Mouse (Mus musculus) intestine, embryonic 16.5 days (tissue): ENCODE results near the gene P4hb. TPM values are rescaled to one million over a fixed set of nuclear protein-coding genes. Genes with fewer than 3 reads are reported as not detected.
A peak's percentile ranks its signal among the peaks of the same experiment; 100 is the strongest.

ENCODE experiments used
- ATAC-seq: fragments of 200-750 bp; cut with Nextera tagmentation; 2 replicates; pipeline ENCODE4 v1.8.0; 2017; ENCODE audit warnings: moderate TSS enrichment, moderate library complexity
- H3K27ac ChIP-seq: fragments of 300-500 bp; sonication (generic); 2 replicates; pipeline ENCODE4 v1.5.1; 2014; ENCODE audit warnings: mild to moderate bottlenecking, low read length
- H3K27me3 ChIP-seq: fragments of 300-500 bp; sonication (generic); replicated peaks from 2 replicates; pipeline ENCODE4 v1.6.1; 2014; ENCODE audit warnings: low read length, control low read depth, mixed read lengths; ENCODE audit not compliant: control insufficient read depth, insufficient read depth
- H3K36me3 ChIP-seq: fragments of 300-500 bp; sonication (generic); 2 replicates; pipeline ENCODE4 v1.6.1; 2014; ENCODE audit warnings: low read length, control low read depth; ENCODE audit not compliant: control insufficient read depth, insufficient read depth
- H3K4me1 ChIP-seq: fragments of 300-500 bp; sonication (generic); 2 replicates; pipeline ENCODE4 v1.6.1; 2014; ENCODE audit warnings: low read length, control low read depth, mixed read lengths; ENCODE audit not compliant: control insufficient read depth, insufficient read depth
- H3K4me2 ChIP-seq: fragments of 300-500 bp; sonication (generic); 2 replicates; pipeline ENCODE4 v1.6.1; 2014; ENCODE audit warnings: low read depth, low read length, control low read depth
- H3K4me3 ChIP-seq: fragments of 300-500 bp; sonication (generic); 2 replicates; pipeline ENCODE4 v1.5.1; 2014; ENCODE audit warnings: mild to moderate bottlenecking, low read length
- H3K9ac ChIP-seq: fragments of 300-500 bp; sonication (generic); 2 replicates; pipeline ENCODE4 v1.6.1; 2014; ENCODE audit warnings: low read depth, low read length
- H3K9me3 ChIP-seq: fragments of 300-500 bp; sonication (generic); 2 replicates; pipeline ENCODE4 v1.6.1; 2016; ENCODE audit warnings: low read length, control low read depth; ENCODE audit not compliant: control insufficient read depth
- WGBS: fragments of 180-500 bp; shearing (Covaris S2); extraction: QIAGEN DNeasy Blood & Tissue Kit; methylation state at CpG from one replicate; pipeline ENCODE4 v1.1.7; 2014; 5-methylcytosine and 5-hydroxymethylcytosine counted together
- polyA plus RNA-seq: library from polyadenylated mRNA; unstranded; fragments of >200 nt; fragmentation: Nextera tagmentation; extraction: Ambion mirVana; gene quantifications from 2 replicates; pipeline ENCODE4 v1.2.1, GENCODE M21; 2015

Gene P4hb
- polyA plus RNA-seq, 1 experiment from 2014 or later, result 1,365 TPM

DNA sequence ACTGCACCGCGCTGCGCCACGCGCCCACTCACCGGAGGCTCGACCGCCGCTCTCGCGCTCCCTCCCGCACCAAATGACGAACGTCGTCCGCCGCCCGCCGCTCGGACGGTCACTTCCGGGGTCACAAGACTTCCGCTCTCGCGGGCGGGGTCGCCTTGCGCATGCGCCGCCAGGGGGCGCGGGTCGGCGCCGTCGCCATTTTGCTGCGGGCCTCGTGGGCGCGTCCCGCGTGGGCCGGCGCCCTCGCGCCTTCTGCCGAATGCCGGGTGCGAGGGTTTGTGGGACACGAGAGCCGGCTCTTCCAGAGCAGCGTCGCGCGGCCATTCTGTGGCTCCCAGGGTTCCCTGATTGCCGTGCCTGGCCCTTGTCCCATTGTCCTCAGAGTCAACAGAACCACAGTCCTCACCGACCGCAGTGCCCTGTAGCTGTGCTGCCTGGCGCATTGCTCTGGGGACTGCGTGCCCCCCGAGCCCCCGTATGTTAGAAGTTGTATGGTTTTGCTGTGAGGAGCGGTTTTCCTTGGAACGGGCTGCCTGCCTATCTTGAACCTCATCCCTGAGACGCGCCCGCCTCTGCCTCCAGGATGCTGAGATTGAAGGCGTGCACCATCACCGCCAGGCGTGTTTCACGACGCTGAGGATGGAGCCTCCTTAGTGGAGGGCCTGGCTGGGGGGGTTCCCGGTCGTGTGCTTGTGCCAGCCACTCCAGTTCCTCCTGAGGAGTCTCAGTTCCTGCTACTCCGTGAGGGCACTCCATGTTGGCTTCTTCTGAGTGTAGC lies 8.6 kb upstream of the P4hb start, which contains the start of gene Arhgdia:
Arhgdia (minus strand) TSS at position 135 of the 778 bp plus-strand sequence.
- Histone ChIP-seq H3K4me1 (peaks cover 38% of the 10 kb centered on the region), H3K27ac (peak within 1 kb of the TSS; percentile 93), H3K36me3 (peaks cover 29% of the 10 kb centered on the region), H3K4me3 (peak within 1 kb of the TSS; percentile 75), H3K9ac (peak within 1 kb of the TSS; percentile 94), H3K9me3 (no peaks in the 10 kb centered on the region), H3K27me3 (no peaks in the 10 kb centered on the region), H3K4me2 (peak within 1 kb of the TSS; percentile 63)
- 4% methylated on average over 70 of the region's 75 CpGs for WGBS
- ATAC-seq, result peak; percentile 40

GRCm38 (mm10) chr11:120580871-120581331 lies 7.8 kb upstream of the P4hb start:
- H3K4me2 ChIP-seq, result peak overlapping the region; percentile 63
- H3K27me3 ChIP-seq, result no peaks in the 10 kb centered on the region
- peak overlapping the region; percentile 94 for H3K9ac ChIP-seq
- peaks cover 42% of the 10 kb centered on the region for H3K4me1 ChIP-seq
- peak; percentile 38 for ATAC-seq
- H3K4me3 ChIP-seq, result peak overlapping the region; percentile 75
- H3K27ac ChIP-seq, result peak overlapping the region; percentile 93
- H3K36me3 ChIP-seq, result peaks cover 29% of the 10 kb centered on the region
- under 1% methylated on average over 37 of the region's 44 CpGs for WGBS
- H3K9me3 ChIP-seq, result no peaks in the 10 kb centered on the region

GRCm38 (mm10) chr11:120580190-120580589 lies 7.1 kb upstream of the P4hb start:
- peaks cover 28% of the 10 kb centered on the region for H3K36me3 ChIP-seq
- peak overlapping the region; percentile 94 for H3K9ac ChIP-seq
- ATAC-seq, result no peak
- peak overlapping the region; percentile 75 for H3K4me3 ChIP-seq
- 47% methylated on average over 7 of the region's 7 CpGs for WGBS
- H3K27ac ChIP-seq, result peak overlapping the region; percentile 93
- no peaks in the 10 kb centered on the region for H3K27me3 ChIP-seq
- peaks cover 43% of the 10 kb centered on the region for H3K4me1 ChIP-seq
- peak overlapping the region; percentile 63 for H3K4me2 ChIP-seq
- no peaks in the 10 kb centered on the region for H3K9me3 ChIP-seq

- Histone ChIP-seq H3K36me3 (peaks cover 24% of the 10 kb centered on the region), H3K4me2 (peak overlapping the region; percentile 63), H3K9ac (peak overlapping the region; percentile 94), H3K27me3 (no peaks in the 10 kb centered on the region), H3K9me3 (no peaks in the 10 kb centered on the region), H3K27ac (peak overlapping the region; percentile 93), H3K4me1 (peaks cover 46% of the 10 kb centered on the region), H3K4me3 (peak overlapping the region; percentile 75)
- no peak for ATAC-seq
- 49% methylated on average over 15 of the region's 15 CpGs for WGBS
These were observed 6.5 kb upstream of the P4hb start for GRCm38 (mm10) chr11:120579316-120580107.

- no peak overlapping the region for H3K4me3 ChIP-seq
- H3K9ac ChIP-seq, result peak overlapping the region; percentile 94; the same call in 1 of the 2 replicates
- H3K36me3 ChIP-seq, result peaks cover 21% of the 10 kb centered on the region
- H3K9me3 ChIP-seq, result no peaks in the 10 kb centered on the region
- peaks cover 50% of the 10 kb centered on the region for H3K4me1 ChIP-seq
- H3K27ac ChIP-seq, result peak overlapping the region; percentile 96
- no peaks in the 10 kb centered on the region for H3K27me3 ChIP-seq
- no peak for ATAC-seq
- no peak overlapping the region for H3K4me2 ChIP-seq
- 81% methylated on average over 11 of the region's 11 CpGs for WGBS
These were observed 5.7 kb upstream of the P4hb start for GRCm38 (mm10) chr11:120578694-120579243.

DNA sequence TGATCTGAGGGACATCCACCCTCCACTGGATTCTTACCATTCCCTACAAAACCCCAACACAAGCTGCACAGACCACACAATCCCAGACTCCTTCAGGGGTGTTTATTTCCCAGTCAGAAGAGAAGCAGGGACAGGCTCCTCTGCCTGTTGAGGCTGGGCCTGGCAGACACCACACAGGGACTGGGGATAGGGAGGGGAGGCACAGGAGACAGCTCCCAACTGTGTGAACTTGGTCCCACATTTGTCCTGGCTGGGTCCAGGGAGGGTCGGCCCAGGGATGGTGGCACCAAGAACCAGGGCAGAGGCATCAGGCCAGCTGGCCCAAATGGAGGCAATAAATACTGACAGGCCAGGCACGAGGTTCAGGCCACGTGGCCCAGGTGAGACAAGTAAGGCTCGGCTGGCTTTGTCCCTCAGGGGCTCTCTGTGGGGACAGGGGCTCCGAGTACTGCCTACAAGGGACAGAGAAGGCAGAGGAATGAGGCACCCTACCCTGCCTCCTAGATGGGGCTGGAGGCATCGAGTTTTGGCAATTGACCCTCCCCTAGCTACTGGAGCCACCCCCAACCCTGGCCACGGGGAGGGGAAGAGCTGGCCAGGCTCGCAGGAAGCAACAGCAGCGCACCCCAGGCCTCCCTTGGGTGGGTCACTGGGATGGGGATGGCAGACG lies 5.1 kb upstream of the P4hb start:
- H3K9ac ChIP-seq, result peak overlapping the region; percentile 45; the same call in 1 of the 2 replicates
- ATAC-seq, result no peak
- no peaks in the 10 kb centered on the region for H3K9me3 ChIP-seq
- WGBS, result 77% methylated on average over 10 of the region's 10 CpGs
- no peak overlapping the region for H3K4me3 ChIP-seq
- H3K27ac ChIP-seq, result peak overlapping the region; percentile 96
- H3K36me3 ChIP-seq, result peaks cover 20% of the 10 kb centered on the region
- H3K4me2 ChIP-seq, result no peak overlapping the region
- peaks cover 50% of the 10 kb centered on the region for H3K4me1 ChIP-seq
- no peaks in the 10 kb centered on the region for H3K27me3 ChIP-seq

DNA sequence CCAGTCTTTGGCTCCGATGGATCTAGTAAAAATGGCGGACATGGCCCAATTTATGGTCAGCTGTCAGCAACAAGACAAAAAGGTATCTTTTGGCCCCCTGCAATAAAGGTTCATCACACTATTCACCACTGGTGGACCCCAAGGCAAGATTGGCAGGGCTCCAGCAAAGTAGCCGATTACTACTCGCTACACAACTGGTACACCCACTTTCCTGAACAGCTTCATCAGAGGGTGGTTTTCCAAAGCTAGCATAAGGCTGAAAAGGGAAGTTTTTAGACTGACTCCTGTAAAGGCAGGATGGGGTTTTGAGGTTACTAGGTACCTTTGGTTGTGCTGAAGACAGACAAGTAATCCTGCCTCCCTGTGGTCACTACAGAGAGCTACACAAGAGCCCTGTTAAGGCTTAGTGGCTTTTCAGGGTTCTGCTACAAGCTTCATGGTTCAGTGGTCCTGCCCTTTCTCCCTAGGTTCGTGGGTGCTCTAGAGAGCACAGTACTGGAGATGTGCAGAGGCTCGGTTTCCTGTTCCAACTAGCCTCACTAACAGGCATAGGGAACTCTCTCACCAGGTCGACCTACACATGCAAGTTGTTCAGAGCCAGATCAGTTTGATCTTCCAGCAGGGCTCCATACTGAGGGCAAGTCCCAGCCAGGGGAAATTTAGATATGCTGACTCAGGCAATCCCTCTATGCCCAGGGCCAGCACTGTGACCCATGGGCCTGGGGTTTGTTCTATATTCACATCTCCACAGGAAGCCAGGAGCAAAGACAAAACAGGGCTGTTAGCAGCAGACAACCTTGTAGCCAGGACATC lies 4.4 kb upstream of the P4hb start:
- peak overlapping the region; percentile 96 for H3K27ac ChIP-seq
- peak overlapping the region; percentile 50; the same call in 1 of the 2 replicates for H3K9ac ChIP-seq
- no peaks in the 10 kb centered on the region for H3K9me3 ChIP-seq
- H3K36me3 ChIP-seq, result peaks cover 20% of the 10 kb centered on the region
- no peaks in the 10 kb centered on the region for H3K27me3 ChIP-seq
- ATAC-seq, result no peak
- peaks cover 50% of the 10 kb centered on the region for H3K4me1 ChIP-seq
- H3K4me3 ChIP-seq, result peak overlapping the region; percentile 23; the same call in 1 of the 2 replicates
- WGBS, result 84% methylated on average over 7 of the region's 7 CpGs
- peak overlapping the region; percentile 44 for H3K4me2 ChIP-seq

- Histone ChIP-seq H3K36me3 (peaks cover 20% of the 10 kb centered on the region), H3K9ac (peak overlapping the region; percentile 50), H3K27ac (peak overlapping the region; percentile 96), H3K4me1 (peaks cover 50% of the 10 kb centered on the region), H3K4me3 (peak overlapping the region; percentile 23), H3K4me2 (peak overlapping the region; percentile 44), H3K9me3 (no peaks in the 10 kb centered on the region), H3K27me3 (no peaks in the 10 kb centered on the region)
- WGBS, result 73% methylated on average over 3 of the region's 3 CpGs
- peak; percentile 24 for ATAC-seq
These were observed 3.4 kb upstream of the P4hb start for GRCm38 (mm10) chr11:120576365-120576981.
